ENCODE assay signal across 8 mouse cellular contexts in the genomic region with DNA sequence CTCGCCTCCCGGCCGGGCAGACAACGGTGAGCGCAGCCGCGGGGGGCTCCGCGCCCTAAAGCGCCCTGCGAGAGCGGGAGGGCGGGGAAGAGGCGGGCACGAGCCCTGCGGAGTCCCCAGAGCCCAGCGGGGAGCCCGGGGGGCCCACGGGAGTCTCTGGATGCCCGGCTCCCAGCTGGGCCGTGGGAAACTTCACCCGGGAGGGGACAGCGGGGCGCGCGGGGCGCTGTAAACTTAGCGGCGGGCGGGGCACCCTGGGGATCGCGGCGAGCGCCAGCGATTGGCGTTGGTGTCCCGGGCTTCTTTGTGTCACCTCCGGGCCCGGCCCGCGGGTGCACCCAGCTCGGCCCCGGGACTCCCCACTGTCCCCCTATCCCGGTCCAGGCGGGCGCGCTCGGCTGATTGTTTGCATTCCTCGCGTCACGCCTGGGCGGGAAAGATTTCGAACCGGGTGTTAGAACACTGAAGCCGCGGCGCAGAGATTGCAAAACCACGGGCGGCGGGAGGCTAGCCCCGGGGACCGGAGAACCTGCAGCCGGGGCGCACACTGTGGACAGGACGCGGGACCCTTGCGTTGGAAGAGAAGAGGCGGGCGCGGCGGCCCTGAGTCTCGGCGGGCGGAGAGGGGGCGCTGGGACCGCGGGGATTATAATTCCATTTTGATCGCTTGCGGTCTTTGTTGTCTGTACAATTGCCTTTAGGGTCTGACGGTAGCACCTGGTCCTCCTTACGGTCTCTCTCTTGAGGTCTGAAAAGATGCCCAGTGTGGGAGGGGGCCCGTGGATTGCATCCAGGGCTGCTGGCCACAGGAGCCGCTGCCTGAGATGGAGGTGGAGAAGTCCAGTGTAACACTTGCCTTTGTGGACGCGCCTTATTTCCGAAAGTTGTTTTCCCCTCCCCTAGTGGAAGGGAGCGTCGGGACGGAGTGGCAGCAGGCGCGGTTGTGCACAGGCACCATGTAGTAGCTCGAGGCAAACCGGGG. TPM values are rescaled to one million over a fixed set of nuclear protein-coding genes. Genes with fewer than 3 reads are reported as not detected.
DNase-seq lines count a peak whose midpoint lies in the region; ATAC-seq lines count a peak whose summit lies in the region.

No protein-coding gene starts in this region.

- peak overlapping the region; percentile 67 for H3K9ac ChIP-seq in midbrain, embryonic 15.5 days

- H3K36me3 ChIP-seq in embryonic facial prominence, embryonic 10.5 days (replicated peaks) = no peaks in the 10 kb centered on the region
- no peaks in the 10 kb centered on the region for H3K36me3 ChIP-seq in midbrain, embryonic 15.5 days (replicated peaks)
- H3K36me3 ChIP-seq in splenic B cell, adult 2 months (ENCODE audit: control insufficient read depth, insufficient read depth, low read length, poor library complexity, severe bottlenecking) = no peaks in the 10 kb centered on the region

- H3K4me3 ChIP-seq in embryonic facial prominence, embryonic 10.5 days = peak overlapping the region; percentile 95
- peak overlapping the region; percentile 67 for H3K4me3 ChIP-seq in midbrain, embryonic 15.5 days

- peak; percentile 62 for DNase-seq in 416B (ENCODE audit: low read depth)
- peak; percentile 82 for DNase-seq in adrenal gland, postnatal 14 days
- DNase-seq in embryonic facial prominence, embryonic 10.5 days (ENCODE audit: low spot score) = peak; percentile 76
- DNase-seq in heart, adult 8-10 months (ENCODE audit: low spot score) = peak; percentile 55
- peak; percentile 88 for DNase-seq in kidney, adult 18-20 months
- peak; percentile 34 for DNase-seq in liver
- DNase-seq in splenic B cell, adult 2 months (ENCODE audit: low read depth, low spot score) = peak; percentile 33

- H3K4me1 ChIP-seq in embryonic facial prominence, embryonic 10.5 days = peaks cover 54% of the 10 kb centered on the region
- H3K4me1 ChIP-seq in midbrain, embryonic 15.5 days = peaks cover 17% of the 10 kb centered on the region

- peaks cover 30% of the 10 kb centered on the region; the same call in 1 of the 2 replicates for H3K27me3 ChIP-seq in embryonic facial prominence, embryonic 10.5 days (replicated peaks; ENCODE audit: low read depth, poor library complexity, severe bottlenecking)
- no peaks in the 10 kb centered on the region for H3K27me3 ChIP-seq in midbrain, embryonic 15.5 days (replicated peaks)
- no peaks in the 10 kb centered on the region; the same call in 1 of the 2 replicates for H3K27me3 ChIP-seq in splenic B cell, adult 2 months (ENCODE audit: control insufficient read depth, insufficient read depth, low read length, poor library complexity, severe bottlenecking)

- no peaks in the 10 kb centered on the region for H3K9me3 ChIP-seq in embryonic facial prominence, embryonic 10.5 days
- no peaks in the 10 kb centered on the region for H3K9me3 ChIP-seq in midbrain, embryonic 15.5 days

- WGBS in embryonic facial prominence, embryonic 10.5 days = under 1% methylated on average over 93 of the region's 93 CpGs
- WGBS in midbrain, embryonic 15.5 days = under 1% methylated on average over 90 of the region's 93 CpGs

- peak; percentile 81 for ATAC-seq in midbrain, embryonic 15.5 days (replicated peaks)

- peak overlapping the region; percentile 86 for H3K4me2 ChIP-seq in midbrain, embryonic 15.5 days

- H3K27ac ChIP-seq in embryonic facial prominence, embryonic 10.5 days (replicated peaks) = peak overlapping the region; percentile 97
- H3K27ac ChIP-seq in midbrain, embryonic 15.5 days = peak overlapping the region; percentile 74

RNA-seq across cellular contexts. Expression of a gene that starts 0.8 kb away (rescaled TPM):
- 61.7 and 63.1 TPM in 2 replicates for total RNA-seq in adrenal gland, postnatal 14 days (2021)
- polyA plus RNA-seq in embryonic facial prominence, embryonic 10.5 days (2016; fragmentation: Nextera tagmentation; extraction: Ambion mirVana) = 94.6 and 95.3 TPM in 2 replicates
- 10 to 100 TPM; 32.6 to 39.6 (median 36.4) TPM for total RNA-seq in heart, adult 8-10 months (2022)
- polyA plus RNA-seq in midbrain, embryonic 15.5 days (2015; fragmentation: Nextera tagmentation; extraction: Ambion mirVana) = 52.7 and 56.0 TPM in 2 replicates

Comparison
In these comparisons a context has a peak if more than half of its experiments do, and no peak if none do; other contexts are left out.
1. Peak in every context shown above with its lines: DNase-seq, ATAC-seq, H3K4me3 ChIP-seq and H3K27ac ChIP-seq.
2. DNase-seq: peak in every context shown above with its lines; median percentile 88 in kidney, adult 18-20 months; 82 in adrenal gland, postnatal 14 days; 76 in embryonic facial prominence, embryonic 10.5 days; 62 in 416B; 55 in heart, adult 8-10 months; 34 in liver; 33 in splenic B cell, adult 2 months.